Mouse (Mus musculus) midbrain, embryonic 13.5 days (tissue): ENCODE measurements around the gene Zmym1. TPM values are rescaled to one million over a fixed set of nuclear protein-coding genes. Genes with fewer than 3 reads are reported as not detected.
"Not testable (repeated sequence)": the region's sequence is repeated elsewhere in the genome, so short reads cannot be mapped to it uniquely, and the experiment has no call there.

Experiments
- ATAC-seq: fragments of 200-750 bp; cut with Nextera tagmentation; 2 replicates; pipeline ENCODE4 v1.8.0; 2017; ENCODE audit warnings: mild to moderate bottlenecking, moderate TSS enrichment, moderate library complexity
- H3K27ac ChIP-seq: fragments of 300-500 bp; sonication (generic); 2 replicates; pipeline ENCODE4 v1.5.1; 2015; ENCODE audit warnings: inconsistent platforms, mild to moderate bottlenecking, moderate library complexity
- H3K27me3 ChIP-seq: fragments of 300-500 bp; sonication (generic); 2 replicates; pipeline ENCODE4 v1.6.1; 2015; ENCODE audit warnings: mild to moderate bottlenecking, inconsistent platforms
- H3K36me3 ChIP-seq: fragments of 300-500 bp; sonication (generic); 2 replicates; pipeline ENCODE4 v1.6.1; 2015; ENCODE audit warnings: mild to moderate bottlenecking, inconsistent platforms
- H3K4me1 ChIP-seq: fragments of 300-500 bp; sonication (generic); replicated peaks from 2 replicates; pipeline ENCODE4 v1.6.1; 2015; ENCODE audit warnings: inconsistent platforms
- H3K4me2 ChIP-seq: fragments of 300-500 bp; sonication (generic); replicated peaks from 2 replicates; pipeline ENCODE4 v1.6.1; 2015; ENCODE audit warnings: moderate library complexity, mild to moderate bottlenecking, inconsistent platforms
- H3K4me3 ChIP-seq: fragments of 300-500 bp; sonication (generic); replicated peaks from 2 replicates; pipeline ENCODE4 v1.5.1; 2015; ENCODE audit warnings: mild to moderate bottlenecking, inconsistent platforms
- H3K9ac ChIP-seq: fragments of 300-500 bp; sonication (generic); replicated peaks from 2 replicates; pipeline ENCODE4 v1.6.1; 2015; ENCODE audit warnings: mild to moderate bottlenecking, inconsistent platforms
- H3K9me3 ChIP-seq: fragments of 300-500 bp; sonication (generic); 2 replicates; pipeline ENCODE4 v1.6.1; 2016; ENCODE audit warnings: mild to moderate bottlenecking, inconsistent platforms
- WGBS: fragments of 180-500 bp; shearing (Covaris S2); methylation state at CpG from one replicate; pipeline ENCODE4 v1.1.7; 2015; 5-methylcytosine and 5-hydroxymethylcytosine counted together
- polyA plus RNA-seq: library from polyadenylated mRNA; unstranded; fragments of >200 nt; fragmentation: Nextera tagmentation; extraction: Ambion mirVana; gene quantifications from 2 replicates; pipeline ENCODE4 v1.2.1, GENCODE M21; 2015

The Zmym1 gene
- polyA plus RNA-seq = 22.6 and 22.8 TPM in 2 replicates

GRCm38 (mm10) chr4:127060585-127061290, at the start of gene Zmym1:
Zmym1 (minus strand) TSS chr4:127061152.
- Histone ChIP-seq H3K9me3 (no peaks in the 10 kb centered on the region), H3K4me2 (peak within 1 kb of the TSS; percentile 85), H3K4me1 (peaks cover 7% of the 10 kb centered on the region), H3K4me3 (peak within 1 kb of the TSS; percentile 85), H3K9ac (peak within 1 kb of the TSS; percentile 81), H3K36me3 (peaks cover 20% of the 10 kb centered on the region), H3K27ac (peak within 1 kb of the TSS; percentile 61), H3K27me3 (no peaks in the 10 kb centered on the region)
- 1% methylated on average over 36 of the region's 38 CpGs for WGBS
- peak; percentile 95 for ATAC-seq

DNA sequence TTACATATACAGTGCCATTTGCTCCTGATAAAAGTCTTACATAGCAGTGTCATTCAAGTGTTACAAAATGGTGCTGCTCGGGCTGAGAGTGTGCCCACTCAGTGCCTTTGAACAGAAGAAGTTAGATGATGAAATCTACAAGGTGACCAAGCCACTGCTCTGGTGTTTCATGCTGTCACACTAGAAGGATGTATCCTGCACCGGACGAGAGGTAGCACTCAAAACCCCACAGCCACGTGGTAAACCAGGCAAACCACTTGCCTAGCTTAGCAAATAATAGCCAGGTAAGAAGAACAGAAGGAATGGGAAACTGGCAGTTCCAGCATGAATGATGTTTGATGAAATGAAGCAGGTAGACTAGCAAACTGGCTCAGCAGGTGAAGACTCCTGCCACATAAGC, 49.6 kb upstream of the Zmym1 start:
- no peaks in the 10 kb centered on the region for H3K27me3 ChIP-seq
- no peak overlapping the region for H3K4me2 ChIP-seq
- WGBS = 77% methylated on average over 4 of the region's 4 CpGs
- no peaks in the 10 kb centered on the region for H3K4me1 ChIP-seq
- H3K36me3 ChIP-seq = peaks cover 48% of the 10 kb centered on the region
- no peak overlapping the region for H3K27ac ChIP-seq
- H3K9ac ChIP-seq = no peak overlapping the region
- H3K4me3 ChIP-seq = no peak overlapping the region
- no peak for ATAC-seq
- H3K9me3 ChIP-seq = no peaks in the 10 kb centered on the region; the same call in 1 of the 2 replicates

GRCm38 (mm10) chr4:127107566-127107965, 46.6 kb upstream of the Zmym1 start:
- 95% methylated on average over 4 of the region's 4 CpGs for WGBS
- Histone ChIP-seq H3K9ac (no peak overlapping the region), H3K9me3 (no peaks in the 10 kb centered on the region; the same call in 1 of the 2 replicates), H3K27me3 (no peaks in the 10 kb centered on the region), H3K4me3 (no peak overlapping the region), H3K36me3 (peaks cover 53% of the 10 kb centered on the region), H3K27ac (no peak overlapping the region), H3K4me2 (no peak overlapping the region), H3K4me1 (no peaks in the 10 kb centered on the region)
- ATAC-seq = no peak

DNA sequence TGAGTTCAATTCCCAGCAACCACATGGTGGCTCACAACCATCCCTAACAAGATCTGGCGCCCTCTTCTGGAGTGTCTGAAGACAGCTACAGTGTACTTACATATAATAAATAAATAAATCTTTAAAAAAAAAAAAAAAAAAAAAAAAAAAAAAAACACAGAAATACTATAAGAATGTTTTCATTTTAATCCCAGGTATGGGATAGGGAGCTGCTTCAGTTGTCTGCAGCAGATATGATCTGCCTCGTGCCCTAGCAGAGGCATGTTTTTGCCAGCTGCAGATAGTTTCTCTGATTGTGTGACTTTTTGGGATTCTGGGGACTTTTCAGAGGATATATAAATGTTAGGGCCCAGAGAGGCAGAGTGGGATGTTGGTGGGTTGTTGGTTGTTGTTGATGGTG, 38.6 kb upstream of the Zmym1 start:
- H3K4me1 ChIP-seq, H3K27ac ChIP-seq, H3K4me2 ChIP-seq, H3K9me3 ChIP-seq, ATAC-seq, H3K9ac ChIP-seq, H3K27me3 ChIP-seq, H3K4me3 ChIP-seq: not testable (repeated sequence)
- 100% methylated on average over 1 of the region's 2 CpGs for WGBS
- H3K36me3 ChIP-seq = peaks cover 41% of the 10 kb centered on the region

- ATAC-seq = no peak
- H3K36me3 ChIP-seq = peaks cover 22% of the 10 kb centered on the region
- no peak overlapping the region for H3K9ac ChIP-seq
- no peak overlapping the region for H3K4me3 ChIP-seq
- no peak overlapping the region for H3K27ac ChIP-seq
- no peaks in the 10 kb centered on the region for H3K27me3 ChIP-seq
- no peak overlapping the region for H3K4me2 ChIP-seq
- 93% methylated on average over 4 of the region's 4 CpGs for WGBS
- no peaks in the 10 kb centered on the region for H3K4me1 ChIP-seq
- H3K9me3 ChIP-seq = no peaks in the 10 kb centered on the region
Observed at GRCm38 (mm10) chr4:127095090-127095489, 34.1 kb upstream of the Zmym1 start.

- Histone ChIP-seq H3K9me3 (no peaks in the 10 kb centered on the region), H3K27me3 (no peaks in the 10 kb centered on the region), H3K4me3 (no peak overlapping the region), H3K4me2 (no peak overlapping the region), H3K27ac (no peak overlapping the region), H3K4me1 (no peaks in the 10 kb centered on the region), H3K36me3 (peaks cover 30% of the 10 kb centered on the region), H3K9ac (no peak overlapping the region)
- 89% methylated on average over 1 of the region's 1 CpGs for WGBS
- ATAC-seq = no peak
Observed at GRCm38 (mm10) chr4:127091188-127091587, 30.2 kb upstream of the Zmym1 start.

DNA sequence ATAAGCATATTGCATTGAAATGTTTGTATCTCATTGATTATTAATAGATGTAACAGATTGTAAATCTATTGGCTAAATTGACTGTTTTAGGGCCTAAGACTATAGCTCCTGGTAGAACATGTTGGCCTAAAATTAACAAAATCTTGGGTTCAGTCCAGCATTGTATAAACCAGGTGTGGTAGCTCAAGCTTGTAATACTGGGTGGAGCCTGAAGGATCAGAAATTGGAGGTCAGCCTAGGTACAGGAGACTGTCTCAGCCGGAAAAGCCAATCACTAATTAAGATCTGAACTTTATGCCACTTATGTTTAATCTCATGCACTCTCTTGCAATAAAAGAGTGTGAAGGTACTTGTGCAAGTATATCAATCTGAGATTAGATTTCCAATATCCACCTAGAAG, 24.8 kb upstream of the Zmym1 start:
- Histone ChIP-seq H3K4me1 (no peaks in the 10 kb centered on the region), H3K36me3 (peaks cover 16% of the 10 kb centered on the region), H3K27ac (no peak overlapping the region), H3K4me2 (no peak overlapping the region), H3K27me3 (no peaks in the 10 kb centered on the region), H3K9me3 (no peaks in the 10 kb centered on the region), H3K4me3 (no peak overlapping the region), H3K9ac (no peak overlapping the region)
- ATAC-seq = no peak
- WGBS = 83% methylated on average over 1 of the region's 1 CpGs

GRCm38 (mm10) chr4:127083131-127083530, 22.2 kb upstream of the Zmym1 start:
- no peak overlapping the region for H3K9ac ChIP-seq
- no peak overlapping the region for H3K4me2 ChIP-seq
- H3K9me3 ChIP-seq = no peaks in the 10 kb centered on the region
- 91% methylated on average over 2 of the region's 2 CpGs for WGBS
- no peak overlapping the region for H3K27ac ChIP-seq
- peaks cover 18% of the 10 kb centered on the region for H3K4me1 ChIP-seq
- H3K36me3 ChIP-seq = peaks cover 3% of the 10 kb centered on the region
- H3K4me3 ChIP-seq = no peak overlapping the region
- no peaks in the 10 kb centered on the region for H3K27me3 ChIP-seq
- ATAC-seq = no peak

DNA sequence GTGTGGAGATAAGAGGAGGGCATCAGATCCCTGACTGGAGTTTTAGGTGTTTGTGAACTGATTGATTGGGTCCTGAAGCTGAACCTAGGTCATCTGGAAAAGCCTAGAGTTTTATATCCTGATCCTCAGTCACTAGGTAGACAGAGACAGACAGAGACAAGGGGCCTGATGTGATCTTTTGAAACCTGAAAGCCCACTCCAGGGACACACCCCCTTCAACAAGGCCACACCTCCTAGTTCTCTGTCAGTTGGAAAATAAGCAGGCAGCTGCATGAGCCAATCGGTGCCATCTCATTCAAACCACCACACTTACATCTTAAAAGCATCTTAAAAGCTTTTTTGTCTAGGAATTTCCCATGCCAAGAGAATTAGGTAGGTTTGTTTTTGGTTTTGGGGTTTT, 19.9 kb upstream of the Zmym1 start:
- Histone ChIP-seq H3K9ac (no peak overlapping the region), H3K4me3 (no peak overlapping the region), H3K9me3 (no peaks in the 10 kb centered on the region), H3K36me3 (no peaks in the 10 kb centered on the region), H3K27me3 (no peaks in the 10 kb centered on the region), H3K27ac (no peak overlapping the region), H3K4me1 (peaks cover 22% of the 10 kb centered on the region), H3K4me2 (no peak overlapping the region)
- WGBS = 27% methylated on average over 1 of the region's 1 CpGs
- no peak for ATAC-seq

DNA sequence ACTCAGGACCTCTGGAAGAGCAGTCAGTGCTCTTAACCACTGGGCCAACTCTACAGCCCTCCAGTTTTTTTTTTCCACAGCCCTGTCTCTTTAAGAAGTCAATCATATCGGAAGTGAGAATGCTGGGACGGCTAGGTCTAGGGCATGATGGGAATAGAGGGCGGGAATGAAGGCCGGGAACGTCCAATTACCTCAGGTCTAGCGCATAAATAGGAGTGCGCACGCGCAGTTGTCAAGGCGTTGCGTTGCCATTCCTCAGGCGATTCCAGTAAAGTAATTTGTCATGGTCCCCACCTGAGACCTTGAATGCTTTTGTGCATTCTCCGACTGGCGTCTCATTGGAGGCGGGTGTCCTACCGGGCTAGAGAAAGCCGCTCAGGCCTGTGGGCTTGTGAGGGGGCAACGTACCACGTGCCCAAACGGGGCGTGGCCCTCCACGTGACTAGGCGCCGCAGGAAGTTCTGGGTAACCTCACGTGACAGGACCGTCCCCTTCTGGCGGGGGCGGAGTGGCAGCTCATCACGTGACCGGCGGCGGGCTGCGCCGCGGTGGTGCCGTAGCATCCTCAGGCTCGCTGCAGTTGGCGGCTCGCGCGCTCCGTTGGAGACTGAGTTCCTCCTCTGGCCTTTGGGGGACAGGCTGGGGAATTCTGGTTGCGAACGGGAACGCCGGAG, 16.1 kb upstream of the Zmym1 start, which contains the start of gene Zmym6:
Gene Zmym6 (plus strand): TSS at position 509 of the 674 bp plus-strand sequence.
- under 1% methylated on average over 46 of the region's 46 CpGs for WGBS
- Histone ChIP-seq H3K4me1 (peaks cover 22% of the 10 kb centered on the region), H3K4me3 (peak within 1 kb of the TSS; percentile 67), H3K36me3 (no peaks in the 10 kb centered on the region), H3K9ac (peak within 1 kb of the TSS; percentile 68), H3K4me2 (peak within 1 kb of the TSS; percentile 66), H3K9me3 (no peaks in the 10 kb centered on the region), H3K27me3 (no peaks in the 10 kb centered on the region), H3K27ac (peak within 1 kb of the TSS; percentile 92)
- ATAC-seq = peak; percentile 99

DNA sequence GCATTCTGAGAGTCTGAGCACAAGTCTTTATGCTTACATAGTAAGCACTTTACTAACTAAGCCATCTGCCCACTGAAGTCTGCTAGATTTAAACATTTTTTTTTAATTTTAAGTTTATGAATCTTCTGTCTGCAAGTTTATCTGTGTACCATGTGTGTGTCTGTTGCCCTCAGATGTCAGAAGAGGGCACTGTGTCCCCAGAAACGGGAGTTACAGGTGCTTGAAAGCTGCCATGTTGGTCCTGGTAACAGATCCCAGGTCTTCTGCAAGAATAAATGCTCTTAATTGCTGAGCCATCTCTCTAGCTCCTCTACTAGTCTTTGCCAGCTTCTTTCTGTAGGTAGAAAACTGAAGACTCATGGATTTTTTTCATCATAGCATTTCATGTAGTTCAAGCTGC, 14.0 kb upstream of the Zmym1 start:
- ATAC-seq = no peak
- Histone ChIP-seq H3K4me1 (peaks cover 17% of the 10 kb centered on the region), H3K4me2 (no peak overlapping the region), H3K9me3 (no peaks in the 10 kb centered on the region), H3K36me3 (no peaks in the 10 kb centered on the region), H3K27ac (no peak overlapping the region), H3K4me3 (no peak overlapping the region), H3K27me3 (no peaks in the 10 kb centered on the region), H3K9ac (no peak overlapping the region)
- 64% methylated on average over 1 of the region's 1 CpGs for WGBS

GRCm38 (mm10) chr4:127064051-127064450, 3.1 kb upstream of the Zmym1 start:
- ATAC-seq = no peak
- Histone ChIP-seq H3K27me3 (no peaks in the 10 kb centered on the region), H3K4me3 (no peak overlapping the region), H3K4me2 (no peak overlapping the region), H3K27ac (no peak overlapping the region), H3K36me3 (no peaks in the 10 kb centered on the region), H3K9ac (no peak overlapping the region), H3K9me3 (no peaks in the 10 kb centered on the region), H3K4me1 (peaks cover 7% of the 10 kb centered on the region)
- WGBS = 49% methylated on average over 1 of the region's 1 CpGs
